Mouse (Mus musculus) urinary bladder, postnatal 4 days (tissue): ENCODE measurements around the gene F830045P16Rik.
"Not testable (repeated sequence)": the region's sequence is repeated elsewhere in the genome, so short reads cannot be mapped to it uniquely, and the experiment has no call there.

Experiments
- DNase-seq, 2 experiments: peaks; one replicate each; pipeline ENCODE4 v3.0.0; 2021 to 2022; ENCODE audit warnings: low spot score in 2 of 2

The F830045P16Rik gene

DNA sequence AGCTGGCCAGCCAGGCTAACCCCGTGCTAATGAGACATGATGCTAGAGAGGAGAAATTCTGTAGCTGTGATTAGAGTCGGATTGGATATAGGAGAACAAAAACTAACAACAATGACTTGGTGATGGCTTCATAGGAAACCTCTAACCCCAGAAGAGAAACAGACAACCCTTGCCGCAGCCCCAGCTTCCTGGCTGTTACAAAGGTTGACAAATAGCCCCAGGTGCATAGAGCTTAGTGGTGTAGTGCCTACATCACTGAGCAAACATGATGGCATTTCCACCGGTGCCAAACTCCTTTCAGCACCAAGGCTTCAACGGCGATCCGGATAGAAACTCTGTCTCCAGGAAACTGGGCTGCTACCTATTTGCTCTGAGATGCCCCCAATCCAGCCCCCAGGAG, 9.2 kb upstream of the F830045P16Rik start:
- DNase-seq, result no peak

- no peak for DNase-seq
Observed at GRCm38 (mm10) chr2:129544919-129545318, 8.5 kb upstream of the F830045P16Rik start.

- DNase-seq, result no peak
Observed at GRCm38 (mm10) chr2:129544448-129544847, 8.0 kb upstream of the F830045P16Rik start.

GRCm38 (mm10) chr2:129540036-129540435, 3.6 kb upstream of the F830045P16Rik start:
- no peak for DNase-seq

DNA sequence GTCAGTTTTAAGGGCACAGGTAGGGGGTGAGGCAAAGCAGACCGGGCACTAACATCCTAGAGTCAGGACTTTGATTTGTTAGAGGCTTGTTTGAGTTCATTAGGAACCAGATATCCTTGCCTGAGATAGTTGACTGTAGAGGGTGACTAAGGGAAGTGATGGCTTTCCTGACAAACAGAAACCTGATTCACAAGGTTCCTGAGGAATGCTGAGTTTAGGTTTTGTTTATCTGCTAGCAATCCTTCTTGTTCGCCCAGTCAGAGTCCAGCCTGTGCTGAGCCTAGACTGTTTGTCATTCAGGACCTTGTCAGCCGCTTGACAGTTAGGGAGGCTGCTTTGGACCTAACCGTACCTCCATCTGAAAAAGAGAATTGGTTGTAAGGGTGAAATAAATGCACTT, 2.8 kb upstream of the F830045P16Rik start:
- DNase-seq, result no peak

DNA sequence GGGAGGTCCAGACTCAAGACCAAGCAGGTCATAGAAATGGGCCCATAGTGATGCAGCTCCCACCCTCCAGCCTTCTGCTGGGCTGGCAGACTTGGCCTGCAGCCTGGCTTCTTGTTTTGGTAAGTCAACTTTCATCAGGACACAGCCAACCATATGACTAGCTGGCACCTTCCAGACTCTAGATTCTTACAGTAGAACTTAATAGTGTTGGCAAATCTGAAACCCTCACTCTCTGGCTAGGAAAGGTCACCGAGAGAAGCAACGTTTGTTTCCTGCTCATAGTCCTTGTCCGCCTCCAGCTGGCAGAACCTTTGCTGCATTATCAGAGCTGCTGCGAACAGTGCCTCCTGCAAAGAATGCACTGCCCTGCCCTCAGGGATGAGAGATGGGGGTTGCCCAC, 1.5 kb upstream of the F830045P16Rik start:
- no peak for DNase-seq

GRCm38 (mm10) chr2:129537360-129537759, 958 bp upstream of the F830045P16Rik start:
- DNase-seq, result no peak

GRCm38 (mm10) chr2:129536926-129537325, 524 bp upstream of the F830045P16Rik start:
- DNase-seq, result no peak

DNA sequence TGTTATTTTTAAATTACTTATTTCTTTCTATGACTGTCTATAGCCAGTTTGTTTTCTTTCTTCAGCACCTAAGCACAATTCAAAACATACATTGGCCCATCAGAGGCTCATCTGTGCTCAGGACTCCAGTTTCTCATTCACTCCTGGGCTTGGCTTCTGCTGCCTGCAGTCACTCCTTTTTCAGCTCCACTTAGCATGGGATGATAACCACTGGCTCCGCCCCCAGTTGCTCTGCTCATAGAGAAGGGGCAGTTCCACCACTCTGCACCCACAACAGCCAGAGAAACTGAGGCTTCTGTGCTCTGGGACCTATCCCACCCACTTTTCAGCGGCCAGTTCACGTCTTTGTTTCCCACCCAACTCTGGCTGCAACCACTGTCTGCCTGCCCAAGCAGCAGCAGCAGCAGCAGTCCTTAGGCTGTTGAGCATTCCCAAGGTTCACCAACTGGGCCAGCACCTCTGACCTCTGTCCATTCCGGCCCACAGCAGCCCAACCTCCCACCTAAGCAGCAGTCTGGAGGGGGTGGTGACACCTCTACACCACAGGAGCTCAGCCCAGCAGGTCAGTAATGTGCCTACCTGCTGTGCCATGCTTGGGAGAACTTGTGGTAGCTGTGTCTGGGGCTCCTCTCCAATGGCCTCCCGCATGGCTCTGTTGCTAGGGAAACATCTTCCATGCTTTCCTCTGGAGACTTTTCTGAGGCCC, 1.4 kb downstream of the F830045P16Rik start:
- DNase-seq, result no peak

DNA sequence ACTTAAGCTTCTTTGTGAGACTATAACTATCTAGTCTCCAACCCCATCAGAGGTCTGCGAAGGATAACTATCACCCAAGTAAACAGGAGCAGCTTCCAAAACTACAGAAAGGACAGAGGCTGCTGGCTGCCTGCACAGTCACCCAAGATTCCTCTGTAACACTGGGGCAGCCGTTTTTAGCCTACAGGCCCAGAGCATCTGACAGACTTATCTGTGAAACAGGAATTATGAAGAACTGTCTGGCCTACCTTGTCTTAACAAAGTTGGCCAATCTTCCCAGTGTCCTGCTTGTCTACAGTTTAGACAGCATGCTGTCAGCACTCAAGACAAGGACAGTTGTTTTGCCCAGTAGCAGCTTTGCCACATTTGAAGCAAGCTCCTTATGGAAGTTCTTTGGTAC, 4.5 kb downstream of the F830045P16Rik start:
- no peak for DNase-seq

DNA sequence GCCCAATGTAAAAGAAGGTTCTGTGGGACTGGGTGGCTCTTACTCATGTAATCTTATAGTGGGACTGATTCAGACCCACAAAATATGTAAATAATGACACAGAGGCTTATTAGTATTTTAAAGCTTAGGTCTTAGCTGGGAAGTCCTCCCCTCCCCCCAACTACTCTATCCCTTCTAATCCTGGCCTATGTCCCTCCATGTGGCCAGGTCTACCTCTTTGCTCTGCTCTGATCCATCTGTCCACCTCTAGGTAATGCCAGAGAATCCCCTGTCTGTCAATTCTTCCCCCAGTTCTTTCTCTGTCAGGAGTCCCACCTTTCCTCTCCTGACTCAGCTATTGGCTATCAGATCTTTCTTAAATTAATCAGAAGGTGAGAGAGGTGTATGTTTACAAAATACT, 5.3 kb downstream of the F830045P16Rik start:
- DNase-seq, result no peak

DNA sequence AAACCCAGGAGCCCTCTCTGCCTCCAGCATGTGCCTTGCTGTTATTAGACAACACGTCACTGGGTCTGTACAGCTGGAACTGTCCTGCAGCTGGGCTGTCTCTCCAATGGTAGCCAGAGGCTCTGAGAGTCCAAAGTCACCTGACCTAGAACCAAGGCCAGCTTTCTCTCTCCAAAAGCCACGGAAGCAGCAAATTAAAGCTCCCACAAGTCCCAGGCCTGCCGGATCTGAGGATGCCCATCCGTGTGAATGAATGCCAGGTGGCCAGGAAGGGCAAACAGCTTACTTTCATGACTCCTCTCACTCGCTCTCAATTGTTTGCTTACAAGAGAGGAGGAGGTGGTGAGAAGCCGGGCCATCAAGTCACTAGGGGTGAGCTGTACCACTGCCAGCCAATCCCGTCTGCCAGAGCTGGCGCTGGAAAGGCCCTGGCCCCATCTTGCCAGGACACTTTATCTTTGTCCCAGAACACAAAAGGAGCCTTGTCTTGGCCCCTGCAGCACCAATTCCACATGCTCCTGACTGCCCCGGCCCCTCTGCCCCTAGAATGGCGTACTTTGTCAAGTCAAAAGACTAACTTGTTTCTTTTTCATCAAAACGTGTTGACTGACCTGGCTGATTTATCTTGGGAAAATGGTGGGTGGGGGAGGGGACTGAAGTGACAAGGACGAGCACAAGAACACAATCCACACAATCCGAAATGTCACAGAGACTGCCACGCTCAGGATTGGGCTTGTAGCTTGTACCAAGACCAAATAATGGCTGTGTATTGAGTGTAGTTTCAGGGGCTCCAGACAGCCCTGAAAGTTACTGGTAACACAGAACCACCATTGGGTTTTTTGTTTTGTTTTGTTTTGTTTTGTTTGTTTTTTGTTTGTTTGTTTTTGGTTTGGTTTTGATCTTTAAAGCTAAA, 6.8 kb downstream of the F830045P16Rik start:
- no peak for DNase-seq

DNA sequence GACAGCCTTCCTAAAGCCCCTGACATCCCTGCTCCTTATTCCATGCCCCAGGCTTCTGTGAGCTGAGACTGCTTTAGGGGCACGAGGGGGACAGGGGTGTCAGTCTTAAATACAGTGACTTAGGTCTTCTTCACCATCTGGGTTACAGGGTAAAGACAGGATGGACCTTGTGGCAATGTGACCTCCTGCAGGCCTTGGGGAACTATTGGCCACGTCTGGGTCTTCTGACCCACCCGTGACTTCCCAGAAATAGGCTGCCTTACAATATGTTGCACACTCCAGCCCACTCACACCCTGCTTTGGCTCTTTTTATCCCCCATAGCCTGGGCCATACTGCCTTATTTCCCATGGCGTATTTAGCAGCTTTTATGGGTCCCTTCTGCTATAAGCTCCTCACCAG, 8.5 kb downstream of the F830045P16Rik start:
- no peak for DNase-seq

- no peak for DNase-seq
Observed at GRCm38 (mm10) chr2:129526322-129526721, 10.1 kb downstream of the F830045P16Rik start.

DNA sequence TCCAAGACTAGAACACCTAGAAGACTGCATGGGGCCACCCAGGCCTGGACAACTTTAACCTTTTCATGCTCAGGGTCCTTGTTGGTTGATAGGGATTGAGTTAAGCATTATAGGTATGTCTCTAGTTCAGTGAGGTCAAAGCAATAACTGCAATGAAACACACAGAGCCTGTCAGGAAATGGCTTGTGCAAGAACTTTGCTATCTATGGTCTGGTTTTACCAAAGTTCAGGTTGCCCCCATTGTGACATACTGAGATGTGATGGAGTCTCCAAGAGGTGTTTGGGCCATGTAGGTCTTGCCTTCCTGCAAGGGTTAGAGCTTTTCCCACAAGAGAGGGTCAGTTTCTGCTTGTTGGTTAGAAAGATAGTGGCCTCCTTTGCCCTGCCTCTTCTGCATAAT, 10.8 kb downstream of the F830045P16Rik start:
- DNase-seq, result no peak

DNA sequence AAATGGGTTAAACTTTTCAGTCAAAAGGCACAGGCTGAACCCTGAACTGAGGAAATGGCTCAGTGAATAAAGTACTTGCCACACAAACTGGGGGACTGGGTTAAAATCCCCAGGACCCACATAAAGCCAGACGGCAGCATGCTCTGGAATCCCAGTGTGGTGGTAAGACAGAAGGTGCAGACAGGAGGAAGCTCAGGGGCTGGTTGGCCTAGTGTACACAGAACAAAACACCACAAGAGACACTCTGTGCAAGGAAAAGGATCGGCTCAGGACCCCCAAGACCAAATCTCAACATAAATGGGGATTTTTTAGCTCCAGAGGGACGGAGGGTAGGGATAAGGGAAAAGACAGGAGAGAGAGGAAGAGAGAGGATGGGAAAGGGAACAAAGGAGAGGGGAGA, 17.9 kb downstream of the F830045P16Rik start:
- DNase-seq, result no peak

DNA sequence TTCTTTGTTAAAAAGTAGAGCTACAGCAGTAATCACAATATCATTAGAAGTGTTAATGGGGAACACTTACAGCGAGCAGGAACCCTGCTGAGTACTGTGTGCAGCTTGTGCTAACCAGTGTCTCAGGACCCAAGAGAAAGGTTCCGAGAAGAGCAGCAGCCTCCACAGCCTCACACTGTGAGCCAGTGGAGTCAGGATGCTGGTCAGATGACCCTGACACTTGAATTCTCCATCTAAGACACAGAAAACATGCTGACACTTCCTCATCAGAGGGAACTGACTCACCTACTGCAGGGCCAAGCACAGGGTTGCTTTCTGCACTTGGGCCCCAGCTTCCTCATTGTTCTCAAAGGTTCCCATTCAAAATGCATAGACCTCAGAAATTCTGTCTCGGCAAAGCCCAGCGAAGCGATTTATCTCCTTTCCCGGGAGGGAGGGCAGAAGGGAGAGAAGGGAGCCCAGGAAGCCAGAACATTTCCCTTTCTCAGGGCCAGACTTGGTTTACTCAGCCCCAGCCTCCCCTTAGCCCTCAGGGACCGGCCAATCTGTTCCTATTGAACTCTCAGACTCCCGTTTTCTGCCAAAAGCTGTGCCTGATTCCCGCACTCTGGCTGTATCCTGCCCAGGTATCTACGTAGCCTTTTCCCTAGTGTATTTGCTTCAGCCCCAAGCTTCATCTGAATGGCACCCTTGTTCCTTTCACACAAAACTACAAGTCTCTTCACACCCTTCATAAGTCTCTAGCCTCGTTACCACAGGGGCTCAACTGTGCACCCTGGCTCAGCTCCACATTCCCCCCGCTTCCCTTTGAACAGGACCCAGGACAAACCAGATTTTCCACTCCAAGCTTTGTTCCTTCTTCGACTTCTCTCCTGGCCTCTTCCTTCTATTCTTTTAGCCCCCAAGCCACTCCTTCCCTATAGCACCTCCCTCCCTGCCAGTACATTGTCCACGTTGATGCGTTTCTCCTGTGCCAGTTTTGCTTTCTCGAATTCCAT, 21.2 kb downstream of the F830045P16Rik start:
- no peak for DNase-seq

- DNase-seq, result no peak
Observed at GRCm38 (mm10) chr2:129514401-129514667, 22.1 kb downstream of the F830045P16Rik start.

DNA sequence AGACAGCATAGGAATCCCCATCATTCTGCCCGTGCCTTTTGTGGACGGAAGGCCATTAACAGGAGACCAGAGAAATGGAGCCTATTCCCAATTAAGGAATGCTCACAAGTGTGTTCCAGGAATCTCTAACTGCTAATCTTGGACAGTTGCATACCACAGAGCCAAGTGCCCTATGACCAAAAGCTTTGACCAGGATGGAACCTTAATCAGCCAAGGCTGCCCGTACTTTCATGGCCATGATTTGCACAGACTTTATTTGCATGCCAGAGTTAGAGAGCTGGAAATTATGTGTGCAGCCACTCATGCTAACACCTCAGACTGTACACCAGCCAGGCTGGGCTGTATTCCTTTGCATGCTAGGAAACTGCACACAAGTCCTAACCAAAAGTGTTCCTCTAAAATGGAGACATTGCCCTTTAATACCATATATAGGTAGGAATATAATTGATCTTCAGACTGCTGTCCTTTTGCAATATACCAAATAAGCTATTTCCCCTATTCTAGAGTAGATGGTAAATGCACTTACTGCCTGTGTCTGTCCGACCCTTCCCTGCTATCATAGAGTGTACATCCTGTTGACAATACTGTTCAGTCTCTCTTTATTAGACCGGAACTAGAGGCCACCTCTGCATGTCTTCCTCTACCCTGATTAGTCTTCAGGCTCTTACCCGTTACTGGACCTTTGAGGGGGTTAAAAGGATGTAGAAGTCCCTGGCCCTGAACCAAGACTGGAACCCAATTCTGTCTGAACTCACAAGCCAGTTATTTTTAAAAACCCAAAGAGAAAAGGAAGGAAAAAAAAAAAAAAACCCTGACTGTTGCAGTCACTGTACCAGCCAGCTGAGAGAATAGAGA, 22.6 kb downstream of the F830045P16Rik start:
- DNase-seq, result no peak

- not testable (repeated sequence) for DNase-seq
Observed at GRCm38 (mm10) chr2:129512147-129512546, 24.3 kb downstream of the F830045P16Rik start.

- DNase-seq, result peak in 1 of 2 experiments; percentile 73
Observed at GRCm38 (mm10) chr2:129502641-129503040, 33.8 kb downstream of the F830045P16Rik start.
